Mouse (Mus musculus): Measurements from ENCODE around the gene Atg2a.
A peak's percentile ranks its signal among the peaks of the same experiment; 100 is the strongest.
"Not testable (repeated sequence)": the region's sequence is repeated elsewhere in the genome, so short reads cannot be mapped to it uniquely, and the experiment has no call there.

Gene Atg2a

GRCm38 (mm10) chr19:6296551-6297210 is 55.2 kb downstream of the Atg2a start:
- no peak for DNase-seq

DNA sequence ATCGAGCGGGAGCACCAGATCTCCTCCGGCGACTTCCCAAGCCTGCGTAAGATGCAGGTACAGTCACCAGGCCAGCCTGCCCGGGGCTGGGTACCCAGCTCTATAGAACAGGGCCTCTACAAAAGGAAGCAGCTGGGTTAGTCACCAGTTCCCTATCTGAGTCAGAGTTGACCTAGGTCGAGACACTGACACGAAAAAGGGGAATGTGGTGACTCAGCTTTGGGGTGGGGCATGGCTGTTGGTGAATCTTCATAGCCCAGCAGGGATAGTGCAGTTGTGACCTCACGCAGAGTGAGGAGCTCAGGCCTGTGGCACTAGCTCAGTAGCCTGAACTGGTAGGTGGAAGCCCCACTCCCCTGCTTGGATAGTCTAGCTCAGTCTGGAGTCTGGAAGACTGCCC is 56.2 kb downstream of the Atg2a start:
- no peak for DNase-seq

DNA sequence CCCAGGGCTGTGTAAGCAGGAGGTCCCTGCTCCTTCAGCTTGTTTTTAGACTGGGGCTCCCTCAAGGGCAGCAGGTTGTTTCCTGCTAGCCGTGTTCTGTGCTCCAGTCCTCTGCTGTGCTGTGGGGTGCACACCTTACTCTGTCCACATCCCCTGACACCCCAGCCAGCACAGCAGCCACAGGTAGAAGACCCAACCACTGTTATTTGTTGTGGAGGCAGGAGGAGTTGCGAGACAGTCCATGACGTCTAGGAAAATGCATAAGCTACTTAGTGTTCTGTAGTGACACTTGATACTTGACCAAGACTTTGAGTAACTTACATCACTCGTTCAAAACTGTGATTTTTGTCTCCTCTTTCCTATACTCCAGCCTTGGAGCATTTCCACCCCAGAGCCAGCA is 57.5 kb downstream of the Atg2a start:
- no peak for DNase-seq

GRCm38 (mm10) chr19:6299450-6300267 is 58.2 kb downstream of the Atg2a start:
- DNase-seq: no peak

DNA sequence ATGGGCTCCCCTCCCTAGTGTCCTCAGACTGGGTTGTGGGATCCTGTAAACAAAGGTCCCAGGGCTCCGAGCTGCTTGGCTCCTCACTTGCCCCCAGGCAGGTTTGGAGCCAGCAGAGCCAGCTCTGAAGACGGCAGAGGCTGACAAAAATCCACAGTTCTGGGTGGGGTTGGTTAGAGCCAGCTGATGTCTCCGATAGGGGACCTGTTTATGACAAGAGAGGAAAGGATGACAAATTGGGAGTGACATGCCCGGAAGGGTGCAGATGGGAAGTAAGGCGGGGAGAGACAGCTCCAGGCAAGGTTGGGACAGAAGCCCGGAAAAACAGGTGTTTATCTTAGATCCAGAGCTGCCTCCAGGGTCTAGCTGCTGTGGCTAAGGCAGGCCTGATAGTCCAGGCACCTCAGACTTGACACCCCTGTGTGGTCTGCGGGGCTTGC is 59.0 kb downstream of the Atg2a start:
- peak; percentile 57 to 58 for DNase-seq

GRCm38 (mm10) chr19:6302114-6302513 is 60.6 kb downstream of the Atg2a start:
- peak in 1 of 2 experiments; percentile 43 for DNase-seq

- DNase-seq: peak; percentile 92 to 93
Observed at GRCm38 (mm10) chr19:6302522-6302921, 61.1 kb downstream of the Atg2a start.

DNA sequence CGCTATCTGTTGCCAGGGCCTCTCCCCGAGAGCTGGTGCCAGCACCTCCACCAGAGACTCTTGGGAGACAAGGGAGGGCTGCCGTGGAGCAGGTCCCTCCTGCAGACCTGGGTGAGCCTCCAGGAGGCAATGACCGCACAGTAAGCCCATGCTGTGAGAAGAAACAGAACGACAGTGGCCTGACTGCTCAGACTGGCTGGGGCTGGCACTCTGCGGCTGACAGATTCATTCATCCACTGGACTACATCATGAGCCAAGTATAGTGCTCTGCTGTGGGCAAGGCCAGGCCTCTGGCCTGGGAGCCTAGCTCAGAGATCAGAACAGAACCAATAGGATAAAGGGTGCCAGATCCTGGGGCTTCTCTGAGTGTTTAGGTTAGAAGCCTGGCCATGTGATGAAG is 62.4 kb downstream of the Atg2a start:
- peak in 1 of 2 experiments; percentile 65 for DNase-seq

DNA sequence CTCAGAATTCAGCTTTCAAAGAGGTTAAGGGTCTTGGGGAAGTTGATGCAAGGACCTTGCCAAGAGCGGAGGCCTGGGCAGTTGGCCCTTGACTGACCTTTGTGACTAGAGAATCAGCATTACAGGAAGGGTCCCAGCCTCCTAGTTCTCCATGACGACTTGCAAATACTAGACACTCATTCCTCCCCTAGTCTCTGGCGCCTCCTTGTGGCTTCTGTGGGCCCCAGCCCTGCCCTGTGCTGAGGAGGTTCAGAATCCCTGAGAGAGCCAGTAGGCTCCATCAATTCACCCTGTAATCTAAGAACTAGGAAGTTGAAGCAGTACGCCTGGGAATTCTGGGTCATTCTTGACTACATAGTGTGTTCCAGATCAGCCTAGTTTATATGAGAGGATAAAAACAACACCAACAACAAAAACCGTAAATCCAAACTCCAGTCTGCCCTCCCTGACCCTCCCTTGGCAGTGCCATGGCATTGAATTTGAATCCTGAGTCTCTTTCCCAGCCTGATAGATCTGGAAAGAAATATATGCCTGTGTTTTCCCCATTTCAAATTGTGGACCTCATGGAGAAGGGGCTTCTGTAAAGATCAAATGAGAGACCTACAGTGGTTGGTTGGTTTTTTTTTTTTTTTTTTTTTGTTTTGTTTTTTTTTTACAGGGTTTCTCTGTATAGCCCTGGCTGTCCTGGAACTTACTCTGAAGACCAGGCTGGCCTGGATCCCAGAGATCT is 63.5 kb downstream of the Atg2a start:
- peak; percentile 95 to 97 for DNase-seq

- no peak for DNase-seq
Observed at GRCm38 (mm10) chr19:6305517-6306115, 64.1 kb downstream of the Atg2a start.

- DNase-seq: peak; percentile 93 to 95
Observed at GRCm38 (mm10) chr19:6306137-6306551, 64.7 kb downstream of the Atg2a start, which contains the start of gene Cdc42bpg. Gene Cdc42bpg (plus strand): TSS chr19:6306456.

GRCm38 (mm10) chr19:6306586-6306985 is 65.1 kb downstream of the Atg2a start:
- peak; percentile 83 to 90 for DNase-seq

GRCm38 (mm10) chr19:6307733-6308531 is 66.5 kb downstream of the Atg2a start:
- DNase-seq: peak; percentile 41 to 64

DNA sequence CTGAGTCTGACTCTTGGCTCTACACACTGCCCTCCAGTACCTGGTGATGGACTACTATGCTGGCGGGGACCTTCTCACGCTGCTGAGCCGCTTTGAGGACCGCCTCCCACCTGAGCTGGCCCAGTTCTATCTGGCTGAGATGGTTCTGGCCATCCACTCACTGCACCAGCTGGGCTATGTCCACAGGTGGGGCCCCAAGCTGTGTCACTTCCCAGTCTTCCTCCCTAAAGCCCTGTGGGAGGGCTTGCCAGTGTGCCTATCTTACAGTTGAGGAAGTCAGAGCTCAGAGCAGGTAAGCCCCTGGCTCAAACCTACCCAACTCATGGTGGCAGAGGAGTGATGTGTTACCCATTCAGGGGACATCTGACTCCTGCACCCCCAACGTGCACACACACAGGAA is 68.7 kb downstream of the Atg2a start:
- no peak for DNase-seq

GRCm38 (mm10) chr19:6311783-6312182 is 70.3 kb downstream of the Atg2a start:
- not testable (repeated sequence) for DNase-seq
